In genomic region chr17:35549437-35550142, GRCm38 (mm10) we compare ENCODE assay signal across 9 mouse cellular contexts. TPM values are rescaled to one million over a fixed set of nuclear protein-coding genes. Genes with fewer than 3 reads are reported as not detected.
A peak's percentile ranks its signal among the peaks of the same experiment; 100 is the strongest.
DNase-seq lines count a peak whose midpoint lies in the region; ATAC-seq lines count a peak whose summit lies in the region.
"Had no signal": no experiment of that assay in that cellular context is flagged by ENCODE, and none has a peak within 500 bp of the region (broad histone marks: within the 10 kb centered on the region; RNA-seq: fewer than 3 reads in every experiment).

No protein-coding gene starts in this region.

- 37% methylated on average over 15 of the region's 15 CpGs for WGBS in intestine, embryonic 16.5 days

- H3K9ac ChIP-seq in intestine, embryonic 16.5 days (ENCODE audit: low read depth, low read length), result peak overlapping the region; percentile 17; the same call in 1 of the 2 replicates

- no peak overlapping the region for H3K4me3 ChIP-seq in intestine, embryonic 16.5 days (ENCODE audit: low read length)

- no peaks in the 10 kb centered on the region for H3K36me3 ChIP-seq in intestine, embryonic 16.5 days (ENCODE audit: control insufficient read depth, insufficient read depth, low read length)

- peak; percentile 82 for ATAC-seq in intestine, embryonic 16.5 days

- H3K9me3 ChIP-seq in intestine, embryonic 16.5 days (ENCODE audit: control insufficient read depth, low read length), result no peaks in the 10 kb centered on the region

- intact Hi-C loops in left cerebral cortex, postnatal 10 days (cut with DNase I), result no loop called here

- H3K27me3 ChIP-seq in intestine, embryonic 16.5 days (replicated peaks; ENCODE audit: control insufficient read depth, insufficient read depth, low read length), result no peaks in the 10 kb centered on the region

- H3K4me1 ChIP-seq in intestine, embryonic 16.5 days (ENCODE audit: control insufficient read depth, insufficient read depth, low read length), result peaks cover 9% of the 10 kb centered on the region

- DNase-seq in adipocyte (ENCODE audit: low spot score), result peak; percentile 80
- peak; percentile 90 for DNase-seq in cerebellum, adult 11-12 months
- peak; percentile 40 to 55 for DNase-seq in gastrocnemius, adult 8-10 months (ENCODE audit: low spot score in 2 of 2)
- peak; percentile 59 to 89 for DNase-seq in left cerebral cortex, postnatal 10 days (ENCODE audit: extremely low spot score in 1 of 2, low spot score in 2 of 2)
- DNase-seq in ovary, postnatal 10 days (ENCODE audit: low spot score), result peak; percentile 59
- DNase-seq in T-cell, adult 2 months (ENCODE audit: low spot score), result no peak
- DNase-seq in spleen, postnatal 4 days (ENCODE audit: low spot score in 2 of 2), result no peak

- H3K4me2 ChIP-seq in intestine, embryonic 16.5 days (ENCODE audit: low read depth, low read length), result no peak overlapping the region

- peak overlapping the region; percentile 64 for H3K27ac ChIP-seq in intestine, embryonic 16.5 days (ENCODE audit: low read length)

RNA-seq across cellular contexts. Expression of gene Cdsn, which starts 2.3 kb away (rescaled TPM):
- 1 to 10 TPM in 1 of 4 experiments, under 1 TPM in 1, not detected in 2; 0.29 to 1.1 TPM for total RNA-seq in gastrocnemius, adult 8-10 months (2022)
- 0.10 TPM in 2 replicates for polyA plus RNA-seq in intestine, embryonic 16.5 days (2015; fragmentation: Nextera tagmentation; extraction: Ambion mirVana)
- under 1 TPM; 0.41 to 0.47 TPM for total RNA-seq in left cerebral cortex, postnatal 10 days (2021)
- total RNA-seq: neutrophil, adult 5-6 weeks had no signal

RNA-seq across cellular contexts. Expression of gene Psors1c2, which starts 16.6 kb away (rescaled TPM):
- total RNA-seq in gastrocnemius, adult 8-10 months (2022), result not detected
- polyA plus RNA-seq in intestine, embryonic 16.5 days (2015; fragmentation: Nextera tagmentation; extraction: Ambion mirVana), result 0.66 and 0.81 TPM in 2 replicates
- total RNA-seq in left cerebral cortex, postnatal 10 days (2021), result under 1 TPM; 0.43 to 0.59 TPM
- total RNA-seq: neutrophil, adult 5-6 weeks had no signal

RNA-seq across cellular contexts. Expression of gene 2300002M23Rik, which starts 17.7 kb away (rescaled TPM):
- total RNA-seq in gastrocnemius, adult 8-10 months (2022), result not detected
- not detected in 2 replicates for polyA plus RNA-seq in intestine, embryonic 16.5 days (2015; fragmentation: Nextera tagmentation; extraction: Ambion mirVana)
- total RNA-seq in left cerebral cortex, postnatal 10 days (2021), result not detected
- total RNA-seq: neutrophil, adult 5-6 weeks had no signal

RNA-seq across cellular contexts. Expression of gene Cchcr1, which starts 32.7 kb away (rescaled TPM):
- total RNA-seq in gastrocnemius, adult 8-10 months (2022), result 1 to 10 TPM in 3 of 4 experiments, under 1 TPM in 1; 0.82 to 1.3 (median 1.1) TPM
- 12.5 and 15.7 TPM in 2 replicates for polyA plus RNA-seq in intestine, embryonic 16.5 days (2015; fragmentation: Nextera tagmentation; extraction: Ambion mirVana)
- 1 to 10 TPM; 6.4 to 7.4 TPM for total RNA-seq in left cerebral cortex, postnatal 10 days (2021)

RNA-seq across cellular contexts. Expression of gene Tcf19, which starts 33.0 kb away (rescaled TPM):
- under 1 TPM; 0.32 to 0.67 (median 0.51) TPM for total RNA-seq in gastrocnemius, adult 8-10 months (2022)
- polyA plus RNA-seq in intestine, embryonic 16.5 days (2015; fragmentation: Nextera tagmentation; extraction: Ambion mirVana), result 57.7 and 68.3 TPM in 2 replicates
- total RNA-seq in left cerebral cortex, postnatal 10 days (2021), result 1 to 10 TPM; 5.7 to 8.5 TPM

Comparison
In these comparisons a context has a peak if more than half of its experiments do, and no peak if none do; other contexts are left out.
1. DNase-seq: peak in adipocyte (single experiment), cerebellum, adult 11-12 months (single experiment), gastrocnemius, adult 8-10 months (2 of 2), left cerebral cortex, postnatal 10 days (2 of 2) and ovary, postnatal 10 days (single experiment); none in T-cell, adult 2 months (single experiment) and spleen, postnatal 4 days (0 of 2).